Mouse (Mus musculus): ENCODE results near the gene Gm21958.

DNA sequence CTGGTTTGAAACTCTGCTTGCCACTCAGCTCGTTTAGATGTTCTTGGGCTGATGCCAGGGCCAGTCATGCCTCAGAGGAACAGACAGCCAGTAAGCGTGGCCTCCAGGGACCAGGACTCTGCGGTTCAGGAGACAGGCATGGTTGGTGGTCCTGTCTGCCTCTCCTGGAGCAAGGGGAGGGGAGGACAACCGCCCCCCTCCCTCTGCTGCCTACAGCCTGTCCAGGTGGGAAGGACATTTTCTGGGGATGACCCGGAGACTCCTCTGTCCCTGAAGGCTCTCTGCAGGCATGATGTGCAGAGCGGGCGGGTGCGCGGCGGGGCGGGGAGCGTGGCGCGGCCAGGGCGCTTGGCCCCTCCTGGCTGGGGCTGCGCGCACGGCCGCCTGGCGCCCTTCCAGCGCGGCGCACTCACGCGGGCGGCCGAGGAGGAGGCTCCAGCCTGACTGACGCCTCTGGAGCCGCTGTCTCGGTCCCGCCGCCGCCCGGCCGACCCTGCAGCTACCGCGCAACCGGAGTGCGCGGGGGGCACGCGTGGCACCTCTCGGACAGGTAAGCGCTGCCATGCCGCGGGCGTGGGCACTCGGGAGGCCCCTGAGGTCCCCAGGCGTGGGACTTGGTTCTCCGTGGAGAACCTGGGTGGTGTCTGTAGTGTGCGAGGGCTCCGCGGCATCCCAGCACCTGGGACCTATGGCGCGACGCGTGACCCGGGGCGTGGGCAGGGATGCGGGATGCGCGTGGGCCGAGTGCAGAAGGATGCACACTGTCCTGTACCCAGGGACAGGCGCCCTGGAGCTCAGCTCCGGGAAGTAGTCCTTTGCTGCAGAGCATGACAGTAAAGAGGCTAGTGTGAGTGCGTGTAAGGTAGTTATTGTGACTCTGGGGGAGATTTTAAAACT is 41.2 kb upstream of the Gm21958 start, which contains the start of gene Smad9:
- TF ChIP-seq FLI1 (IDR thresholded peaks at IDR 0.05; ENCODE audit: low read length) (no peak), GATA1 (IDR thresholded peaks at IDR 0.05; ENCODE audit: borderline replicate concordance, low read length) (no peak)
